Mouse (Mus musculus) forebrain, embryonic 16.5 days (tissue): ENCODE data around the gene Zdhhc24. TPM values are rescaled to one million over a fixed set of nuclear protein-coding genes. Genes with fewer than 3 reads are reported as not detected.
A peak's percentile ranks its signal among the peaks of the same experiment; 100 is the strongest.

Experiments used
- ATAC-seq: fragments of 200-750 bp; cut with Nextera tagmentation; 2 replicates; pipeline ENCODE4 v1.8.0; 2017; ENCODE audit warnings: mild to moderate bottlenecking, moderate library complexity
- H3K27ac ChIP-seq: fragments of 300-500 bp; sonication (generic); 2 replicates; pipeline ENCODE4 v1.5.1; 2014; ENCODE audit warnings: low read length, control low read depth
- H3K27me3 ChIP-seq: fragments of 300-500 bp; sonication (generic); replicated peaks from 2 replicates; pipeline ENCODE4 v1.6.1; 2014; ENCODE audit warnings: low read length; ENCODE audit not compliant: control insufficient read depth, insufficient read depth
- H3K36me3 ChIP-seq: fragments of 300-500 bp; sonication (generic); 2 replicates; pipeline ENCODE4 v1.6.1; 2014; ENCODE audit not compliant: control insufficient read depth, insufficient read depth
- H3K4me1 ChIP-seq: fragments of 300-500 bp; sonication (generic); replicated peaks from 2 replicates; pipeline ENCODE4 v1.6.1; 2014; ENCODE audit warnings: low read length; ENCODE audit not compliant: control insufficient read depth, insufficient read depth
- H3K4me2 ChIP-seq: fragments of 300-500 bp; sonication (generic); 2 replicates; pipeline ENCODE4 v1.6.1; 2014; ENCODE audit warnings: mild to moderate bottlenecking, low read length, control low read depth
- H3K4me3 ChIP-seq: fragments of 300-500 bp; sonication (generic); replicated peaks from 2 replicates; pipeline ENCODE4 v1.5.1; 2014; ENCODE audit warnings: mild to moderate bottlenecking, low read length, control low read depth
- H3K9ac ChIP-seq: fragments of 300-500 bp; sonication (generic); replicated peaks from 2 replicates; pipeline ENCODE4 v1.6.1; 2014; ENCODE audit warnings: low read depth, low read length, control low read depth
- H3K9me3 ChIP-seq: fragments of 300-500 bp; sonication (generic); 2 replicates; pipeline ENCODE4 v1.6.1; 2016; ENCODE audit warnings: low read length; ENCODE audit not compliant: control insufficient read depth
- WGBS: fragments of 180-500 bp; shearing (Covaris S2); extraction: QIAGEN DNeasy Blood & Tissue Kit; methylation state at CpG from one replicate; pipeline ENCODE4 v1.1.7; 2014; 5-methylcytosine and 5-hydroxymethylcytosine counted together
- polyA plus RNA-seq: library from polyadenylated mRNA; unstranded; fragments of >200 nt; fragmentation: Nextera tagmentation; extraction: Ambion mirVana; gene quantifications from 2 replicates; pipeline ENCODE4 v1.2.1, GENCODE M21; 2015

The Zdhhc24 gene
- polyA plus RNA-seq, 1 experiment from 2014 or later: 26.8 TPM

GRCm38 (mm10) chr19:4896780-4897520 is 18.5 kb downstream of the Zdhhc24 start:
- Histone ChIP-seq H3K4me3 (no peak overlapping the region), H3K27ac (no peak overlapping the region), H3K27me3 (no peaks in the 10 kb centered on the region), H3K9ac (no peak overlapping the region), H3K4me2 (no peak overlapping the region), H3K9me3 (no peaks in the 10 kb centered on the region), H3K36me3 (peaks cover 3% of the 10 kb centered on the region; the same call in 1 of the 2 replicates), H3K4me1 (no peaks in the 10 kb centered on the region)
- WGBS: 55% methylated on average over 21 of the region's 21 CpGs
- ATAC-seq: no peak

DNA sequence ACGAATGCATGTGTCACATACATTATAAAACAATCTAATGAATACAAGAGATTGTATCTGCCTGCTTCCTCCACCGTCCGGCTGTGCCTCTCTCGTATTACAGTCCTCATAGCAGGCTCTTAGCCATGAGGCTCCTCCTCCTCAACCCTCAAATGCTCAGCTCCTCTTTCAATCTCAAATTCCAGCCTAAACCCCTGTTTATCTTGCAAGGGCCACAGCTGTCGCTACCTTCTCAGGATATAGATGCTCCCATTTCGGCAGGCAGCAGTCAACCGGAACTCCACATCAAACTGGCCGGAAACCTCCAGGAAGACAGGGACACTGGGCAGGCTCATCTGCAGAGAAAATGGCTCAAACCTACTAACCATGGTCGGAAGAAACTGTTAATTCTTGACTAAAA is 20.5 kb downstream of the Zdhhc24 start:
- H3K4me1 ChIP-seq: no peaks in the 10 kb centered on the region
- 89% methylated on average over 9 of the region's 9 CpGs for WGBS
- H3K36me3 ChIP-seq: peaks cover 7% of the 10 kb centered on the region; the same call in 1 of the 2 replicates
- no peak overlapping the region for H3K4me2 ChIP-seq
- ATAC-seq: no peak
- no peak overlapping the region for H3K9ac ChIP-seq
- no peak overlapping the region for H3K27ac ChIP-seq
- no peaks in the 10 kb centered on the region for H3K9me3 ChIP-seq
- no peaks in the 10 kb centered on the region for H3K27me3 ChIP-seq
- H3K4me3 ChIP-seq: no peak overlapping the region

GRCm38 (mm10) chr19:4899888-4900287 is 21.4 kb downstream of the Zdhhc24 start:
- WGBS: 90% methylated on average over 3 of the region's 3 CpGs
- Histone ChIP-seq H3K9ac (no peak overlapping the region), H3K36me3 (peaks cover 7% of the 10 kb centered on the region; the same call in 1 of the 2 replicates), H3K4me1 (no peaks in the 10 kb centered on the region), H3K4me2 (no peak overlapping the region), H3K27ac (no peak overlapping the region), H3K9me3 (no peaks in the 10 kb centered on the region), H3K4me3 (no peak overlapping the region), H3K27me3 (no peaks in the 10 kb centered on the region)
- no peak for ATAC-seq

- peaks cover 12% of the 10 kb centered on the region for H3K4me1 ChIP-seq
- peak within 1 kb of the TSS; percentile 83 for H3K27ac ChIP-seq
- 8% methylated on average over 31 of the region's 31 CpGs for WGBS
- no peaks in the 10 kb centered on the region for H3K9me3 ChIP-seq
- H3K36me3 ChIP-seq: peaks cover 15% of the 10 kb centered on the region
- H3K4me3 ChIP-seq: peak within 1 kb of the TSS; percentile 84
- peak within 1 kb of the TSS; percentile 79 for H3K9ac ChIP-seq
- no peaks in the 10 kb centered on the region for H3K27me3 ChIP-seq
- ATAC-seq: peak; percentile 80
- peak within 1 kb of the TSS; percentile 81 for H3K4me2 ChIP-seq
These were observed 27.7 kb downstream of the Zdhhc24 start, which contains the start of gene Bbs1 for GRCm38 (mm10) chr19:4905979-4906794. Gene Bbs1, minus strand, starts transcription at chr19:4906628.

GRCm38 (mm10) chr19:4908107-4908506 is 29.6 kb downstream of the Zdhhc24 start:
- 79% methylated on average over 4 of the region's 4 CpGs for WGBS
- Histone ChIP-seq H3K4me3 (no peak overlapping the region), H3K27ac (no peak overlapping the region), H3K27me3 (no peaks in the 10 kb centered on the region), H3K4me1 (peaks cover 12% of the 10 kb centered on the region), H3K9me3 (no peaks in the 10 kb centered on the region), H3K4me2 (no peak overlapping the region), H3K36me3 (peaks cover 16% of the 10 kb centered on the region), H3K9ac (no peak overlapping the region)
- no peak for ATAC-seq

- H3K36me3 ChIP-seq: peaks cover 26% of the 10 kb centered on the region
- no peaks in the 10 kb centered on the region for H3K27me3 ChIP-seq
- no peak overlapping the region for H3K9ac ChIP-seq
- no peaks in the 10 kb centered on the region for H3K9me3 ChIP-seq
- no peak for ATAC-seq
- 93% methylated on average over 7 of the region's 7 CpGs for WGBS
- H3K4me1 ChIP-seq: peaks cover 12% of the 10 kb centered on the region
- no peak overlapping the region for H3K27ac ChIP-seq
- H3K4me3 ChIP-seq: no peak overlapping the region
- H3K4me2 ChIP-seq: no peak overlapping the region
These were observed 30.9 kb downstream of the Zdhhc24 start for GRCm38 (mm10) chr19:4909376-4909775.

DNA sequence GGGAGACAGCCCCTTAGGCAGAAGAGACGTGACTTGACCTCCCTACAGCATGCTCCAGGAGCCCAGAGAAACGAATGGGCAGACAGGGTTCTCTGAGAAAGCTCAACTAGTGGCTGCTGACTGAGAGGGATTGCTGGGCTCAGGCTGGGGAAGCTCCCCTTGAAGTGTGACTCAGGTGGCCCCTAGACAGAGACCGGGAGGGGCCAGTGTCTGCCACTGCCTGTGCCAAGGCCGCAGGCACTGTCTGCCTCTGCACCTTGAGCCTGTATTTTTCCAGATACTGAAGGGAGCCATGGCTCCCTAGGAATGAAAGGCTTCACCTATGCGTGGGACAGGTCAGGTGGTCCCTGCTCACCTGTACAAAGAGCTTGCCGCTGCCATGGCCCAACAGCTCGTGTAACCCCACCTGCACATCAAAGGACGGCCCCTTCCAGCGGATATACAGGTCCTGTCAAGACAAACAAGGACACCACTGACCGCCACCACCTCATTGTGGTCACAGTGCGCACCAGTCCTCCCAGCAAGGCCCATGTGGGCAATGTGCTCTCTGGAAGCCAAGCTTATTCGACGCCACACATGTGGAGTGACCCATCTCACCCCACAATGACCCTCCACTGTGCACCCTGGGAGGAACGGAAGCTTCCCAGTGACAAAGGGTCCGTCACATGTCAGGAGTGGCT is 37.6 kb downstream of the Zdhhc24 start:
- H3K36me3 ChIP-seq: peaks cover 48% of the 10 kb centered on the region
- no peak overlapping the region for H3K27ac ChIP-seq
- H3K4me2 ChIP-seq: no peak overlapping the region
- ATAC-seq: no peak
- 88% methylated on average over 15 of the region's 15 CpGs for WGBS
- no peak overlapping the region for H3K9ac ChIP-seq
- H3K9me3 ChIP-seq: no peaks in the 10 kb centered on the region
- H3K27me3 ChIP-seq: no peaks in the 10 kb centered on the region
- no peaks in the 10 kb centered on the region for H3K4me1 ChIP-seq
- no peak overlapping the region for H3K4me3 ChIP-seq

DNA sequence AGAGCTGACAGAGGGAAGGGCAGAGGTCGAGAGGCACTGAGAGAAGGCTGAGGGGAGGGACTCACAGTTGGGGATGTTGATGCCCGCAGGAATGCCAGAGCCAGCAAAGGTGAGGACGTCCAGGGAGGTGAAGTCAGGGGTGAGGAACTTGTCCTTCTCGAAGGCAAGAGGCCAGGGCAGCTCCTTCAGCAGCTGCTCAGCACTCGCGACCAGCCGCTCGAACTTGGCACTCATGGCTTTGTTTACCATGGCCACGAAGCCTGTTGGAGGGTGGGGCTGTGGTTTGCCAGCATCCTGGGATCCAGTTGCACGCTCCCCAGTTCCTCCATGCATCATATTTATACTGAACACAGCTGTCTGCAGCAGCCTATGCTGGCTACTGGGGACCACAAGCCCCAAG is 38.4 kb downstream of the Zdhhc24 start:
- no peak overlapping the region for H3K4me3 ChIP-seq
- H3K27me3 ChIP-seq: no peaks in the 10 kb centered on the region
- no peak overlapping the region for H3K4me2 ChIP-seq
- no peak overlapping the region for H3K9ac ChIP-seq
- 89% methylated on average over 10 of the region's 10 CpGs for WGBS
- peaks cover 48% of the 10 kb centered on the region for H3K36me3 ChIP-seq
- H3K27ac ChIP-seq: no peak overlapping the region
- ATAC-seq: no peak
- H3K9me3 ChIP-seq: no peaks in the 10 kb centered on the region
- no peaks in the 10 kb centered on the region for H3K4me1 ChIP-seq

DNA sequence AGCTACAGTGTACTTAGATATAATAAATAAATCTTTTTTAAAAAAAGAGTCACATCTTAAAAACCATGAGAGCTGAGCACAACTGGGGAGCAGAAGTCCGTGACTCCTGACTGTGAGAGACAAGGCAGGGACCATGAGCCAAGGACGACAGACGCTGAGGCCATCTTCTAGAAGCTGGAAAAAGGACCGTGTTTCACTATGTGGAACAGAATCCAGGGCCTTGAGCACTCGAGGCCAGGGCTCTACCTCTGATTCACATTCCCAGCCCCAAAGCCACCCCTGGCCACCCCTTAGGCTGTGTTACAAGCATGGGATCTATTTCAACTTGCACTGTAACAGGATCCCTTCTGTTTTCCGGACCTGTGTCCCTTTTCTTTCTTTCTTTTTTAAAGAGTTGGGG is 41.2 kb downstream of the Zdhhc24 start:
- Histone ChIP-seq H3K4me3 (no peak overlapping the region), H3K36me3 (peaks cover 46% of the 10 kb centered on the region), H3K9ac (no peak overlapping the region), H3K27me3 (no peaks in the 10 kb centered on the region), H3K4me1 (no peaks in the 10 kb centered on the region), H3K4me2 (no peak overlapping the region), H3K27ac (no peak overlapping the region), H3K9me3 (no peaks in the 10 kb centered on the region)
- no peak for ATAC-seq
- 85% methylated on average over 6 of the region's 6 CpGs for WGBS
